Comparison of ENCODE assay signal across 24 mouse cellular contexts in genomic region chr12:104190852-104191251, GRCm38 (mm10). TPM values are rescaled to one million over a fixed set of nuclear protein-coding genes. Genes with fewer than 3 reads are reported as not detected.
"Had no signal": no experiment of that assay in that cellular context is flagged by ENCODE, and none has a peak within 500 bp of the region (broad histone marks: within the 10 kb centered on the region; RNA-seq: fewer than 3 reads in every experiment).

No protein-coding gene starts in this region.

- H3K4me3 ChIP-seq: kidney, embryonic 15.5 days; limb, embryonic 10.5 days; limb, embryonic 13.5 days; liver, embryonic 12.5 days; liver, embryonic 15.5 days; lung, embryonic 15.5 days; megakaryocyte, embryonic 14.5 days had no signal

- H3K27me3 ChIP-seq: kidney, embryonic 15.5 days; limb, embryonic 13.5 days; liver, embryonic 12.5 days; liver, embryonic 15.5 days; lung, embryonic 15.5 days had no signal

- H3K36me3 ChIP-seq: kidney, embryonic 15.5 days; limb, embryonic 10.5 days; limb, embryonic 13.5 days; liver, embryonic 12.5 days; liver, embryonic 15.5 days; lung, embryonic 15.5 days had no signal

- H3K9me3 ChIP-seq: kidney, embryonic 15.5 days; limb, embryonic 10.5 days; limb, embryonic 13.5 days; liver, embryonic 12.5 days; liver, embryonic 15.5 days; lung, embryonic 15.5 days; megakaryocyte, embryonic 14.5 days had no signal

- H3K27ac ChIP-seq: kidney, embryonic 15.5 days; limb, embryonic 10.5 days; limb, embryonic 13.5 days; liver, embryonic 12.5 days; liver, embryonic 15.5 days; lung, embryonic 15.5 days had no signal

- DNase-seq: kidney, postnatal 14 days; kidney, postnatal 4 days; liver; lung, postnatal 10 days; lung, postnatal 36 days; midbrain, embryonic 14.5 days; thymus, adult 18-20 months; thymus, postnatal 36 days had no signal

- H3K4me1 ChIP-seq: kidney, embryonic 15.5 days; limb, embryonic 10.5 days; limb, embryonic 13.5 days; liver, embryonic 12.5 days; liver, embryonic 15.5 days; lung, embryonic 15.5 days had no signal

RNA-seq across cellular contexts. Expression of gene Serpina3f, which starts 23.5 kb away (rescaled TPM):
- total RNA-seq: layer of hippocampus, adult 18-20 months; layer of hippocampus, postnatal 14 days; left cerebral cortex, adult 8-10 months; left cerebral cortex, postnatal 14 days had no signal
- polyA plus RNA-seq: limb, embryonic 10.5 days; limb, embryonic 13.5 days; neural tube, embryonic 11.5 days; neural tube, embryonic 14.5 days had no signal

RNA-seq across cellular contexts. Expression of gene Serpina3c, which starts 37.2 kb away (rescaled TPM):
- total RNA-seq: left cerebral cortex, adult 8-10 months; left cerebral cortex, postnatal 14 days; midbrain, postnatal 0 days had no signal
- polyA plus RNA-seq: kidney, embryonic 15.5 days; limb, embryonic 10.5 days; limb, embryonic 13.5 days; liver, embryonic 12.5 days; liver, embryonic 15.5 days; midbrain, embryonic 11.5 days; midbrain, embryonic 14.5 days; midbrain, postnatal 0 days; neural tube, embryonic 11.5 days; neural tube, embryonic 14.5 days; stomach, embryonic 16.5 days had no signal
